Mouse (Mus musculus): ENCODE data around the gene Rcbtb2.

DNA sequence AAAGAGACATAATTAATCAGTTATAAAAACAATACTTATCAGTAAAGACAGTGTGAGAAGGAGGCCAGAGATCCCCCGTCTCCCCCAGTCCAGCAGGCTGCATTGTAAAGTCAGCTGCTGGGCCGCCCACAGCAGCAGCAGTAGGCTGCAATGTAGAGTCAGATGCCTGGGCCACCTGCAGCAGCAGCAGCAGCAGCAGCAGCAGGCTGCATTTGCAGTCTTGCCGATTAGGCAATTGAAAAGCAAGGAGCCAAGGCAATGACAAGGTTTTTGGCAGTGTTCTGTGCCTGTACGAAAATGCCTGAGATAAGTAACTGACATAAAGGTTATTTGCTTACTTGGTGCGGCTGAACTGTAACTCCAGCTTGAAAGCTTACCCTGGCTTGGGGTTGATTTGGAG, 53.4 kb downstream of the Rcbtb2 start:
- TF ChIP-seq CTCF (IDR thresholded peaks at IDR 0.05) (no peak), EP300 (IDR thresholded peaks at IDR 0.05) (no peak)

Data from lung, postnatal 0 days (tissue).